Comparison of ENCODE assay signal across 8 mouse cellular contexts in genomic region chr10:67458447-67459272, GRCm38 (mm10).
DNase-seq lines count a peak whose midpoint lies in the region; ATAC-seq and TF ChIP-seq lines count a peak whose summit lies in the region.

No protein-coding gene starts in this region.

- peak overlapping the region; percentile 36 for H3K4me2 ChIP-seq in forebrain, embryonic 15.5 days (replicated peaks)
- H3K4me2 ChIP-seq in midbrain, postnatal 0 days (ENCODE audit: low read depth, low read length, poor library complexity, severe bottlenecking) = peak overlapping the region; percentile 26

- H3K27me3 ChIP-seq in forebrain, embryonic 15.5 days = no peaks in the 10 kb centered on the region
- no peaks in the 10 kb centered on the region for H3K27me3 ChIP-seq in midbrain, postnatal 0 days (ENCODE audit: insufficient read depth, low read length)

- H3K4me1 ChIP-seq in forebrain, embryonic 15.5 days = peaks cover 5% of the 10 kb centered on the region; the same call in 1 of the 2 replicates
- H3K4me1 ChIP-seq in midbrain, postnatal 0 days (ENCODE audit: insufficient read depth, low read length) = no peaks in the 10 kb centered on the region

- TF ChIP-seq CTCF in midbrain, postnatal 0 days (IDR thresholded peaks at IDR 0.05) = no peak

- no peaks in the 10 kb centered on the region for H3K36me3 ChIP-seq in forebrain, embryonic 15.5 days
- no peaks in the 10 kb centered on the region for H3K36me3 ChIP-seq in midbrain, postnatal 0 days (ENCODE audit: insufficient read depth, low read length)

- DNase-seq in frontal cortex, postnatal 25 days (ENCODE audit: low spot score in 2 of 2) = no peak
- DNase-seq in retina, postnatal 1 day = peak; percentile 24
- no peak for DNase-seq in retina, embryonic 14.5 days (ENCODE audit: low spot score)
- DNase-seq in midbrain, postnatal 0 days (ENCODE audit: low spot score) = peak; percentile 45
- no peak for DNase-seq in cerebellum, adult 11 months
- no peak for DNase-seq in cerebellum, adult 9-11 months

- no peak overlapping the region for H3K9ac ChIP-seq in forebrain, embryonic 15.5 days (replicated peaks)
- H3K9ac ChIP-seq in midbrain, postnatal 0 days (replicated peaks; ENCODE audit: low read length, poor library complexity, severe bottlenecking) = no peak overlapping the region

- no peak overlapping the region for H3K27ac ChIP-seq in forebrain, embryonic 15.5 days (replicated peaks)
- H3K27ac ChIP-seq in midbrain, postnatal 0 days (ENCODE audit: low read depth, low read length) = no peak overlapping the region

- H3K9me3 ChIP-seq in forebrain, embryonic 15.5 days = no peaks in the 10 kb centered on the region
- H3K9me3 ChIP-seq in midbrain, postnatal 0 days (ENCODE audit: low read length) = no peaks in the 10 kb centered on the region

- ATAC-seq in frontal cortex, adult (ENCODE audit: low TSS enrichment) = 0 out of 2 replicates have a peak, but pooled peaks have one; percentile 41
- ATAC-seq in forebrain, embryonic 15.5 days (replicated peaks) = peak; percentile 81
- ATAC-seq in midbrain, postnatal 0 days (ENCODE audit: low FRiP score) = no peak

- H3K4me3 ChIP-seq in forebrain, embryonic 15.5 days = no peak overlapping the region
- H3K4me3 ChIP-seq in midbrain, postnatal 0 days (ENCODE audit: low read depth, low read length) = no peak overlapping the region

- 23% methylated on average over 22 of the region's 22 CpGs for WGBS in forebrain, embryonic 15.5 days
- 37% methylated on average over 22 of the region's 22 CpGs for WGBS in midbrain, postnatal 0 days

Comparison
In these comparisons a context has a peak if more than half of its experiments do, and no peak if none do; other contexts are left out.
1. DNase-seq: peak in retina, postnatal 1 day (single experiment) and midbrain, postnatal 0 days (single experiment); none in frontal cortex, postnatal 25 days (0 of 2), retina, embryonic 14.5 days (single experiment), cerebellum, adult 11 months (single experiment) and cerebellum, adult 9-11 months (single experiment).